Mouse (Mus musculus) layer of hippocampus, adult 9-11 months (tissue): ENCODE data around the gene Phf3.
"Not testable (repeated sequence)": the region's sequence is repeated elsewhere in the genome, so short reads cannot be mapped to it uniquely, and the experiment has no call there.

Experiments
- DNase-seq: peaks from one replicate; pipeline ENCODE4 v3.0.0; 2022

Gene Phf3

GRCm38 (mm10) chr1:30815609-30816008 is 58.1 kb downstream of the Phf3 start:
- no peak for DNase-seq

GRCm38 (mm10) chr1:30814987-30815386 is 58.7 kb downstream of the Phf3 start:
- DNase-seq, result no peak

- no peak for DNase-seq
These were observed 65.5 kb downstream of the Phf3 start for GRCm38 (mm10) chr1:30808101-30808699.

- DNase-seq, result no peak
These were observed 67.9 kb downstream of the Phf3 start for GRCm38 (mm10) chr1:30805688-30806285.

GRCm38 (mm10) chr1:30804919-30805318 is 68.8 kb downstream of the Phf3 start:
- no peak for DNase-seq

- no peak for DNase-seq
These were observed 71.8 kb downstream of the Phf3 start for GRCm38 (mm10) chr1:30801911-30802310.

GRCm38 (mm10) chr1:30799277-30799834 is 74.4 kb downstream of the Phf3 start:
- no peak for DNase-seq

- DNase-seq, result no peak
These were observed 79.1 kb downstream of the Phf3 start for GRCm38 (mm10) chr1:30794606-30795005.

GRCm38 (mm10) chr1:30793357-30793883 is 80.3 kb downstream of the Phf3 start:
- DNase-seq, result no peak

GRCm38 (mm10) chr1:30792935-30793334 is 80.8 kb downstream of the Phf3 start:
- no peak for DNase-seq

GRCm38 (mm10) chr1:30790220-30790619 is 83.5 kb downstream of the Phf3 start:
- DNase-seq, result no peak

- no peak for DNase-seq
These were observed 84.0 kb downstream of the Phf3 start for GRCm38 (mm10) chr1:30789689-30790088.

GRCm38 (mm10) chr1:30789001-30789400 is 84.7 kb downstream of the Phf3 start:
- no peak for DNase-seq

- no peak for DNase-seq
These were observed 87.1 kb downstream of the Phf3 start for GRCm38 (mm10) chr1:30786583-30786982.

GRCm38 (mm10) chr1:30783741-30784140 is 90.0 kb downstream of the Phf3 start:
- no peak for DNase-seq

- no peak for DNase-seq
These were observed 93.4 kb downstream of the Phf3 start for GRCm38 (mm10) chr1:30780293-30780692.

- no peak for DNase-seq
These were observed 94.2 kb downstream of the Phf3 start for GRCm38 (mm10) chr1:30779562-30779961.

GRCm38 (mm10) chr1:30778374-30779005 is 95.2 kb downstream of the Phf3 start:
- no peak for DNase-seq

- DNase-seq, result no peak
These were observed 97.5 kb downstream of the Phf3 start for GRCm38 (mm10) chr1:30776196-30776595.

GRCm38 (mm10) chr1:30773662-30774061 is 100.1 kb downstream of the Phf3 start:
- DNase-seq, result no peak

- no peak for DNase-seq
These were observed 100.9 kb downstream of the Phf3 start for GRCm38 (mm10) chr1:30772851-30773250.

GRCm38 (mm10) chr1:30771772-30772171 is 101.9 kb downstream of the Phf3 start:
- no peak for DNase-seq

GRCm38 (mm10) chr1:30770599-30770998 is 103.1 kb downstream of the Phf3 start:
- DNase-seq, result not testable (repeated sequence)

- DNase-seq, result no peak
These were observed 116.9 kb downstream of the Phf3 start for GRCm38 (mm10) chr1:30756794-30757193.
